Mouse (Mus musculus): ENCODE data around the gene Odf3l2. TPM values are rescaled to one million over a fixed set of nuclear protein-coding genes. Genes with fewer than 3 reads are reported as not detected.
A peak's percentile ranks its signal among the peaks of the same experiment; 100 is the strongest.

Gene Odf3l2
- polyA plus RNA-seq, 1 experiment from 2014 or later, result 0.20 TPM

GRCm38 (mm10) chr10:79675346-79676035 lies 30.0 kb upstream of the Odf3l2 start:
- no peak overlapping the region for H3K4me2 ChIP-seq (replicated peaks; ENCODE audit: low read depth, low read length)
- no peaks in the 10 kb centered on the region for H3K36me3 ChIP-seq (ENCODE audit: control insufficient read depth, insufficient read depth, low read length)
- H3K4me1 ChIP-seq (ENCODE audit: control insufficient read depth, insufficient read depth, low read length), result peaks cover 2% of the 10 kb centered on the region
- H3K27me3 ChIP-seq (ENCODE audit: control insufficient read depth, insufficient read depth, low read length), result no peaks in the 10 kb centered on the region
- 51% methylated on average over 44 of the region's 44 CpGs for WGBS
- H3K4me3 ChIP-seq (ENCODE audit: low read depth, low read length), result no peak overlapping the region
- H3K27ac ChIP-seq (ENCODE audit: low read length), result no peak overlapping the region
- H3K9me3 ChIP-seq (ENCODE audit: control insufficient read depth, low read depth, low read length), result no peaks in the 10 kb centered on the region
- no peak overlapping the region for H3K9ac ChIP-seq (replicated peaks; ENCODE audit: low read depth, low read length)
- no peak for ATAC-seq (ENCODE audit: insufficient number of reproducible peaks, insufficient read depth, low FRiP score, low read depth)

- Histone ChIP-seq H3K4me1 (ENCODE audit: control insufficient read depth, insufficient read depth, low read length) (peaks cover 7% of the 10 kb centered on the region), H3K4me2 (replicated peaks; ENCODE audit: low read depth, low read length) (no peak overlapping the region), H3K27ac (ENCODE audit: low read length) (no peak overlapping the region), H3K9me3 (ENCODE audit: control insufficient read depth, low read depth, low read length) (no peaks in the 10 kb centered on the region), H3K4me3 (ENCODE audit: low read depth, low read length) (no peak overlapping the region), H3K9ac (replicated peaks; ENCODE audit: low read depth, low read length) (no peak overlapping the region), H3K27me3 (ENCODE audit: control insufficient read depth, insufficient read depth, low read length) (no peaks in the 10 kb centered on the region), H3K36me3 (ENCODE audit: control insufficient read depth, insufficient read depth, low read length) (no peaks in the 10 kb centered on the region)
- no peak for ATAC-seq (ENCODE audit: insufficient number of reproducible peaks, insufficient read depth, low FRiP score, low read depth)
- 90% methylated on average over 3 of the region's 3 CpGs for WGBS
These were observed 27.5 kb upstream of the Odf3l2 start for GRCm38 (mm10) chr10:79673054-79673453.

- no peak overlapping the region for H3K27ac ChIP-seq (ENCODE audit: low read length)
- H3K4me2 ChIP-seq (replicated peaks; ENCODE audit: low read depth, low read length), result no peak overlapping the region
- WGBS, result 50% methylated on average over 3 of the region's 3 CpGs
- H3K4me1 ChIP-seq (ENCODE audit: control insufficient read depth, insufficient read depth, low read length), result peaks cover 7% of the 10 kb centered on the region
- no peaks in the 10 kb centered on the region for H3K36me3 ChIP-seq (ENCODE audit: control insufficient read depth, insufficient read depth, low read length)
- H3K9ac ChIP-seq (replicated peaks; ENCODE audit: low read depth, low read length), result no peak overlapping the region
- H3K27me3 ChIP-seq (ENCODE audit: control insufficient read depth, insufficient read depth, low read length), result no peaks in the 10 kb centered on the region
- H3K4me3 ChIP-seq (ENCODE audit: low read depth, low read length), result no peak overlapping the region
- H3K9me3 ChIP-seq (ENCODE audit: control insufficient read depth, low read depth, low read length), result no peaks in the 10 kb centered on the region
- ATAC-seq (ENCODE audit: insufficient number of reproducible peaks, insufficient read depth, low FRiP score, low read depth), result no peak
These were observed 26.5 kb upstream of the Odf3l2 start for GRCm38 (mm10) chr10:79672088-79672455.

- Histone ChIP-seq H3K9me3 (ENCODE audit: control insufficient read depth, low read depth, low read length) (no peaks in the 10 kb centered on the region), H3K9ac (replicated peaks; ENCODE audit: low read depth, low read length) (no peak overlapping the region), H3K27me3 (ENCODE audit: control insufficient read depth, insufficient read depth, low read length) (no peaks in the 10 kb centered on the region), H3K27ac (ENCODE audit: low read length) (no peak overlapping the region), H3K4me2 (replicated peaks; ENCODE audit: low read depth, low read length) (no peak overlapping the region), H3K36me3 (ENCODE audit: control insufficient read depth, insufficient read depth, low read length) (no peaks in the 10 kb centered on the region), H3K4me1 (ENCODE audit: control insufficient read depth, insufficient read depth, low read length) (peaks cover 7% of the 10 kb centered on the region), H3K4me3 (ENCODE audit: low read depth, low read length) (no peak overlapping the region)
- WGBS, result 49% methylated on average over 6 of the region's 6 CpGs
- no peak for ATAC-seq (ENCODE audit: insufficient number of reproducible peaks, insufficient read depth, low FRiP score, low read depth)
These were observed 26.0 kb upstream of the Odf3l2 start for GRCm38 (mm10) chr10:79671396-79672087.

- ATAC-seq (ENCODE audit: insufficient number of reproducible peaks, insufficient read depth, low FRiP score, low read depth), result no peak; the same call in 1 of the 2 replicates
- peak overlapping the region; percentile 94; the same call in 1 of the 2 replicates for H3K27ac ChIP-seq (ENCODE audit: low read length)
- 34% methylated on average over 15 of the region's 15 CpGs for WGBS
- peaks cover 7% of the 10 kb centered on the region for H3K4me1 ChIP-seq (ENCODE audit: control insufficient read depth, insufficient read depth, low read length)
- H3K36me3 ChIP-seq (ENCODE audit: control insufficient read depth, insufficient read depth, low read length), result no peaks in the 10 kb centered on the region
- no peaks in the 10 kb centered on the region for H3K27me3 ChIP-seq (ENCODE audit: control insufficient read depth, insufficient read depth, low read length)
- H3K9me3 ChIP-seq (ENCODE audit: control insufficient read depth, low read depth, low read length), result no peaks in the 10 kb centered on the region
- H3K4me3 ChIP-seq (ENCODE audit: low read depth, low read length), result peak overlapping the region; percentile 96
- peak overlapping the region; percentile 81 for H3K9ac ChIP-seq (replicated peaks; ENCODE audit: low read depth, low read length)
- H3K4me2 ChIP-seq (replicated peaks; ENCODE audit: low read depth, low read length), result peak overlapping the region; percentile 83
These were observed 24.7 kb upstream of the Odf3l2 start for GRCm38 (mm10) chr10:79670071-79670888.

GRCm38 (mm10) chr10:79669576-79670057 lies 24.1 kb upstream of the Odf3l2 start:
- H3K4me1 ChIP-seq (ENCODE audit: control insufficient read depth, insufficient read depth, low read length), result peaks cover 7% of the 10 kb centered on the region
- WGBS, result under 1% methylated on average over 47 of the region's 47 CpGs
- H3K27me3 ChIP-seq (ENCODE audit: control insufficient read depth, insufficient read depth, low read length), result no peaks in the 10 kb centered on the region
- H3K9me3 ChIP-seq (ENCODE audit: control insufficient read depth, low read depth, low read length), result no peaks in the 10 kb centered on the region
- peak overlapping the region; percentile 81 for H3K9ac ChIP-seq (replicated peaks; ENCODE audit: low read depth, low read length)
- peak overlapping the region; percentile 94 for H3K27ac ChIP-seq (ENCODE audit: low read length)
- no peaks in the 10 kb centered on the region for H3K36me3 ChIP-seq (ENCODE audit: control insufficient read depth, insufficient read depth, low read length)
- peak; percentile 54; the same call in 1 of the 2 replicates for ATAC-seq (ENCODE audit: insufficient number of reproducible peaks, insufficient read depth, low FRiP score, low read depth)
- peak overlapping the region; percentile 96 for H3K4me3 ChIP-seq (ENCODE audit: low read depth, low read length)
- H3K4me2 ChIP-seq (replicated peaks; ENCODE audit: low read depth, low read length), result peak overlapping the region; percentile 83

- peak within 1 kb of the TSS; percentile 94 for H3K27ac ChIP-seq (ENCODE audit: low read length)
- H3K9me3 ChIP-seq (ENCODE audit: control insufficient read depth, low read depth, low read length), result no peaks in the 10 kb centered on the region
- H3K4me1 ChIP-seq (ENCODE audit: control insufficient read depth, insufficient read depth, low read length), result peaks cover 7% of the 10 kb centered on the region
- H3K36me3 ChIP-seq (ENCODE audit: control insufficient read depth, insufficient read depth, low read length), result no peaks in the 10 kb centered on the region
- H3K9ac ChIP-seq (replicated peaks; ENCODE audit: low read depth, low read length), result peak within 1 kb of the TSS; percentile 81
- peak; percentile 66 for ATAC-seq (ENCODE audit: insufficient number of reproducible peaks, insufficient read depth, low FRiP score, low read depth)
- peak within 1 kb of the TSS; percentile 83 for H3K4me2 ChIP-seq (replicated peaks; ENCODE audit: low read depth, low read length)
- under 1% methylated on average over 45 of the region's 45 CpGs for WGBS
- no peaks in the 10 kb centered on the region for H3K27me3 ChIP-seq (ENCODE audit: control insufficient read depth, insufficient read depth, low read length)
- peak within 1 kb of the TSS; percentile 96 for H3K4me3 ChIP-seq (ENCODE audit: low read depth, low read length)
These were observed 23.4 kb upstream of the Odf3l2 start, which contains the start of gene Tpgs1 for GRCm38 (mm10) chr10:79668771-79669575. Gene Tpgs1 (plus strand): TSS chr10:79669369.
